Mouse (Mus musculus) limb, embryonic 12.5 days (tissue): ENCODE data around the gene Ino80e. TPM values are rescaled to one million over a fixed set of nuclear protein-coding genes. Genes with fewer than 3 reads are reported as not detected.

Source experiments
- ATAC-seq: fragments of 200-750 bp; cut with Nextera tagmentation; 2 replicates; pipeline ENCODE4 v1.8.0; 2017; ENCODE audit warnings: low read depth, moderate TSS enrichment; ENCODE audit not compliant: insufficient number of reproducible peaks, insufficient read depth, low FRiP score, low TSS enrichment
- H3K27ac ChIP-seq: fragments of 300-500 bp; sonication (generic); 2 replicates; pipeline ENCODE4 v1.5.1; 2016; ENCODE audit warnings: mild to moderate bottlenecking, moderate library complexity
- H3K27me3 ChIP-seq: fragments of 300-500 bp; sonication (generic); 2 replicates; pipeline ENCODE4 v1.6.1; 2016; ENCODE audit warnings: mild to moderate bottlenecking, moderate library complexity
- H3K36me3 ChIP-seq: fragments of 300-500 bp; sonication (generic); 2 replicates; pipeline ENCODE4 v1.6.1; 2016; ENCODE audit warnings: mild to moderate bottlenecking, moderate library complexity
- H3K4me1 ChIP-seq: fragments of 300-500 bp; sonication (generic); replicated peaks from 2 replicates; pipeline ENCODE4 v1.6.1; 2016
- H3K4me2 ChIP-seq: fragments of 300-500 bp; sonication (generic); 2 replicates; pipeline ENCODE4 v1.6.1; 2016; ENCODE audit warnings: mild to moderate bottlenecking, moderate library complexity
- H3K4me3 ChIP-seq: fragments of 300-500 bp; sonication (generic); replicated peaks from 2 replicates; pipeline ENCODE4 v1.5.1; 2016; ENCODE audit warnings: mild to moderate bottlenecking
- H3K9ac ChIP-seq: fragments of 300-500 bp; sonication (generic); replicated peaks from 2 replicates; pipeline ENCODE4 v1.6.1; 2016; ENCODE audit warnings: mild to moderate bottlenecking, moderate library complexity
- H3K9me3 ChIP-seq: fragments of 300-500 bp; sonication (generic); 2 replicates; pipeline ENCODE4 v1.6.1; 2016; ENCODE audit warnings: mild to moderate bottlenecking, moderate library complexity
- WGBS: fragments of 180-500 bp; shearing (Covaris S2); methylation state at CpG from one replicate; pipeline ENCODE4 v1.1.7; 2016; 5-methylcytosine and 5-hydroxymethylcytosine counted together
- polyA plus RNA-seq: library from polyadenylated mRNA; unstranded; fragments of >200 nt; fragmentation: Nextera tagmentation; extraction: Ambion mirVana; gene quantifications from 2 replicates; pipeline ENCODE4 v1.2.1, GENCODE M21; 2016

Gene Ino80e
- polyA plus RNA-seq, 1 experiment from 2014 or later: 93.3 TPM

DNA sequence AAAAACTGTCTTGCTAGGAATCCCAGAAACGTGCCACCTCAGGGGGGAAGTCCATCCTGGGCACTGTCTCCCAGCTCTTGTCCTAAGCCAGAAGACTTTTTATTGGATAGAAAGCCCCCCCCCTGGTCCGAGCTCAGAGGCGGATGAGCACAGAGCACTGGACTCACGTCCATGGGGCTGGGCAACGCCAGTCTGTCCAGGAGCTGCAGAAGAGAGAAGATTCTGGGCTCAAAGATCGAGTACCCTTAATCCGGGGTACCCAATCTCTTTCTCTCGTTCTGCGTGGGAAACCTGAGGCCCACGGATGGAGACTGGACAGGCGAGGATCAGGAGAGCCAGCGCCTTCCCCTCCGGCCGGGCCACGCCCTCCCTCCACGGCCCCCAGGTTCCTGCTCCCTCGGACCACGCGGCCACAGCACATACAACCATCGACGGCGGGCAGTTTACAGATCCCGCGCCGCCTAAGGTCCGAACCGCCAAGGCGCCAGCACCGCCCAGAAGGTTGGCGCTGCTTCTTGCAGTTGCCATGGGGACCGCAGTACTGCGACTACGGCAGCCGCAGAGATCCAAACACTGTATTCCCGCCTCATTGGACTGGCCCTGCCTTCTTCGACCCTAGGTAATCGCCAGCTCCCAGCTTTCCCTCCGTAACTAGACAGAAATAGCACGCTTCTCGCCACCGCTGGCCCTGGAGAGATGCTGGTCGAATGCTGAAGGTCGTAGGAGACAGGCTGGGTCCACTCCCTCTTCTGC is 53.3 kb downstream of the Ino80e start:
- 0% methylated on average over 43 of the region's 43 CpGs for WGBS
- Histone ChIP-seq H3K27me3 (peaks cover 7% of the 10 kb centered on the region; the same call in 1 of the 2 replicates), H3K36me3 (peaks cover 23% of the 10 kb centered on the region), H3K9me3 (no peaks in the 10 kb centered on the region), H3K4me3 (peak overlapping the region; percentile 72), H3K4me1 (peaks cover 24% of the 10 kb centered on the region), H3K9ac (peak overlapping the region; percentile 81), H3K27ac (peak overlapping the region; percentile 85), H3K4me2 (peak overlapping the region; percentile 85)
- ATAC-seq: peak; percentile 90

DNA sequence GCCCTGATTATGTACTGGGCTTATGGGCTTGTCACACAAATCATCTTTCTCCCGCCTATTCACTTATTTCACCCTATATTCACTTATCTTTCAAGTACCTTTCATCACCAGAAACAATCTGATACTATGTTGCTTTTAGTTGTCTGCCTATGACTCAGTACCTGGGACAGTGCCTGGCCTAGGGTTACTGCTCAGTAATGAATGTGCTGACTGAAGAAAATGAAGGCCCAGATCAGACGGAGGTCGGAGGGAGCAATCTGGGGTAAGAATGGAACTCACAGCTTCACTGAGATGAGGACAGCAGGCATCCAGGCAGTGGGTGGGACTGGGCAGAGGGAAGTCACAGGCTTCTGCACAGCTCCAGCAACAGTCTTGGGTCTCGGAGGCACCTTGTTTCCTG is 54.8 kb downstream of the Ino80e start:
- Histone ChIP-seq H3K27me3 (no peaks in the 10 kb centered on the region), H3K36me3 (peaks cover 38% of the 10 kb centered on the region), H3K9me3 (no peaks in the 10 kb centered on the region), H3K4me2 (peak overlapping the region; percentile 85), H3K4me1 (peaks cover 24% of the 10 kb centered on the region), H3K4me3 (no peak overlapping the region), H3K27ac (no peak overlapping the region), H3K9ac (peak overlapping the region; percentile 81; the same call in 1 of the 2 replicates)
- ATAC-seq: no peak
- WGBS: 72% methylated on average over 4 of the region's 4 CpGs

DNA sequence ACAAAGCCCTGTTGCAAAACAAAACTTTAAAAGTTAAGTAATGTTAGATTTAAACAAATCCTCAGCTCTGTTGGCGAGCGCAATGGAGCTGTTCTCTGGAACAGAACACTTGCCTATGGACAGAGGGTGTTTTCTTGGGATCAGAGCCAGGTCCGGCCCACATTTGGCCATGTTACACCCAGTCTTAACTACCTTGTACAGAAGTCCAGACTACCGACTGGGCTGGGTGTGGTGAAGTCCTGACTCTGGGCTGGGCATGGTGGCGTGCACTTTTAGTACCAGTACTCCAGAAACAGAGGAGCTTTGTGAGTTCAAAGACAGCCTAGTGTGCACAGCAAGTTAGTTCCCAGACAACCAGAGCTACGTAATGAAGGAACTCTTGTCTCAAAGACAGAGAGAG is 55.2 kb downstream of the Ino80e start:
- no peak overlapping the region for H3K4me3 ChIP-seq
- H3K4me2 ChIP-seq: no peak overlapping the region
- H3K27ac ChIP-seq: no peak overlapping the region
- H3K9me3 ChIP-seq: no peaks in the 10 kb centered on the region
- no peaks in the 10 kb centered on the region for H3K27me3 ChIP-seq
- H3K4me1 ChIP-seq: peaks cover 24% of the 10 kb centered on the region
- 82% methylated on average over 6 of the region's 6 CpGs for WGBS
- no peak for ATAC-seq
- H3K36me3 ChIP-seq: peaks cover 39% of the 10 kb centered on the region
- no peak overlapping the region for H3K9ac ChIP-seq

DNA sequence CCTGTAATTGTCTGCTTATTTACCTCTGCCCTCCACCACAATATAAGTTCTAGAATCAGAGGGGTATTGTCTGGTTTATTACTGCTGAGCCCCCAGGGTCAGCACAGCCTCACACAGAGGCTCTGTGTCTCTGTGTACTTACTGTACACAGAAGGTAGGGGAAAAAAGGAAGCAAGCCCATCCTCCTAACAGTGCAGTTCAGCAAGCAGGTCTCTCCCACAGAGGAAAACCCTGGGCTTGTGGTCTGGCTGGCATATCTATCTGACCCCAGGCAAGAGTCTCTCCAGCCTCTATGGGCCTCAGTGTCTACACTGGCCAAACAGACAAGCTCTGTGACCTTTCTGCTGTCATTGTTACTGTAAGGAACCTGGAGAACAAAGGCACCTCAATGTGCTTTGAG is 58.4 kb downstream of the Ino80e start:
- Histone ChIP-seq H3K27me3 (no peaks in the 10 kb centered on the region), H3K4me2 (no peak overlapping the region), H3K9ac (no peak overlapping the region), H3K4me3 (no peak overlapping the region), H3K9me3 (no peaks in the 10 kb centered on the region), H3K36me3 (peaks cover 39% of the 10 kb centered on the region), H3K4me1 (peaks cover 31% of the 10 kb centered on the region), H3K27ac (0 out of 2 replicates have a peak overlapping the region, but pooled peaks have one; percentile 41)
- ATAC-seq: no peak

DNA sequence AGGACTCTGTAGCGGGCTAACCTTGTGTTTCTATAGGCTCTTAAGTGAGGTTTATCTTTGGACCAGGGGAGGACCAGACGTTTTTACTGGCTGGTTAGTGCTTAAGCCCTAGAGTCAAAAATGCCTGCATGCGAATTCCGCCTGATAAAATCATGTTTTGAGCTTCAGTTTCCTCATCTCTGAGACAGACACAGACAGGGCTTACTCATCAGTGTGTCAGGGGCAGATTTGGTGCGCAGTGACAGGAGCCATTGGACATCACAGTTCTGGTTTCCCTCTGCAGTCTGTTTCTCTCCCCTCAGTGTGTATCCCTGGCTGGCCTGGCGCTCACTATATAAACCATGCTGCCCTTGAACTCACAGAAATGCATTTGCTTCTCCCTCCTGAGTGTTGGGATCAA is 59.0 kb downstream of the Ino80e start:
- Histone ChIP-seq H3K4me3 (no peak overlapping the region), H3K27ac (no peak overlapping the region), H3K9me3 (no peaks in the 10 kb centered on the region), H3K4me1 (peaks cover 26% of the 10 kb centered on the region), H3K27me3 (no peaks in the 10 kb centered on the region), H3K9ac (no peak overlapping the region), H3K36me3 (peaks cover 39% of the 10 kb centered on the region), H3K4me2 (no peak overlapping the region)
- no peak for ATAC-seq
- WGBS: 89% methylated on average over 6 of the region's 6 CpGs

DNA sequence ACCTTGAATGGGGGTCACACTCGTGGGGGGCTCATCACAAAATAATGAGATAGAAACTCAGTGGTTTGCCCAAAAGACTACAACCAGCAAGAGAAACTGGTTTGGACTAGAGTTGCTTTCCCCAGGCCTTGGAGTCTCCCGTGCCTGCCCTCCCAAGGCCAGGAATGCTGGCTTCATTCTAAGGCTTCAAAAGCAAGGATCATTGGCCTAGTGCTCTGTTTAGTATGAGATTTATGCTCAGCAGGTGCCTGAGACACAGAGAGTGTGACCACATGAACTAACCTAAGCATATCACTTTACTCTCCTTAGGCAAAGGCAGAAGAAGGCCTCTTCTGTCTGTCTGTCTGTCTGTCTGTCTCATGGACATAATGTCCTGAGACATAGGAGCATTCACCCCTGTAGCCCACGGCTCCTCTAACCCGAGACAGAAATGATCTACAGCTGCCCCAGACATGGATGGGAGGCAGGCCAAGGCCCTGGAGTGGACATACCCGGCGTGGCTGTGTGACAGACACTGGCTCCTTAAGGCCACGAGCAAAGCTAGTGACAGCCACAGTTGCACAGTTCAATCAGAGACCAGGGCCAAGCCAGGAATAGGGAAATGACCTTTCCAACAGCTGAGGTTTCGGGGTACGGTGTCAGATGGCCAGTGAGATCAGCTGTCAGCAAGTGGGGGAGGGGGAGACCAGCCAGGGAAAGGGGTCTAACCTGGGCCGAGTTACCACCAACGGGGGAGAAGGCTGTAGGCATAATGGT is 59.9 kb downstream of the Ino80e start:
- Histone ChIP-seq H3K9me3 (no peaks in the 10 kb centered on the region), H3K4me1 (peaks cover 26% of the 10 kb centered on the region), H3K27ac (no peak overlapping the region; the same call in 1 of the 2 replicates), H3K4me3 (no peak overlapping the region), H3K4me2 (no peak overlapping the region), H3K27me3 (no peaks in the 10 kb centered on the region), H3K36me3 (peaks cover 43% of the 10 kb centered on the region), H3K9ac (no peak overlapping the region)
- 82% methylated on average over 11 of the region's 11 CpGs for WGBS
- ATAC-seq: no peak

DNA sequence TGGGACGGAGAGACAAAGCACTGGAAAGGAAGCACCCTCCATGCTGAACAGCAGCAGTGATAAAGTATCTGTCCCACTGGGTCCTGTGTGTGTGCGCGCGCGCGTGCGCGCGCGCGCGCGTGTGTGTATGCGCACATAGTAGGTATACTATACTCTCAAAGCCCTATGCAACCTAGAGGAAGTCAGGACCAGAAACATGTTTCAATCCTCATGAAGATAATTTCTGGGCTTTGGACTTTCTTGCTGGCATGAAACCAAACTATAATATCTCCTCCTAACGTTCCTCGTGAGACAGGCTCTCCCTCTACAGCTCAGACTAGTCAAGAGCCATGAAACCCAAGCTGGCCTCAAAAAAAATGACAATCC is 61.1 kb downstream of the Ino80e start:
- H3K4me3 ChIP-seq: no peak overlapping the region
- peak overlapping the region; percentile 31 for H3K9ac ChIP-seq

More for the DNA sequence above, 61.1 kb downstream of the Ino80e start:
- Histone ChIP-seq H3K36me3 (peaks cover 49% of the 10 kb centered on the region), H3K9me3 (no peaks in the 10 kb centered on the region), H3K27ac (no peak overlapping the region; the same call in 1 of the 2 replicates), H3K27me3 (no peaks in the 10 kb centered on the region), H3K4me1 (peaks cover 33% of the 10 kb centered on the region), H3K4me2 (no peak overlapping the region; the same call in 1 of the 2 replicates)
- WGBS: 95% methylated on average over 16 of the region's 16 CpGs
- ATAC-seq: no peak

Other genes with a start within 250 kb of the Ino80e start
- gene Nupr1, start 231.5 kb downstream of the Ino80e start, polyA plus RNA-seq: 0.28 TPM in 1 of 2 replicates, not detected in the other
- gene Sgf29, start 213.1 kb downstream of the Ino80e start, polyA plus RNA-seq: 47.7 and 49.1 TPM in 2 replicates
- 0.83 and 1.2 TPM in 2 replicates for gene Sult1a1, start 185.9 kb downstream of the Ino80e start, polyA plus RNA-seq
- gene Bola2, start 167.0 kb downstream of the Ino80e start, polyA plus RNA-seq: 145 and 156 TPM in 2 replicates
- 14.5 and 14.7 TPM in 2 replicates for gene Slx1b, start 166.6 kb downstream of the Ino80e start, polyA plus RNA-seq
- 36.6 and 39.1 TPM in 2 replicates for gene Coro1a, start 154.6 kb downstream of the Ino80e start, polyA plus RNA-seq
- gene Mapk3, start 102.8 kb downstream of the Ino80e start, polyA plus RNA-seq: 36.4 and 38.5 TPM in 2 replicates
- 1.3 and 2.4 TPM in 2 replicates for gene Gdpd3, start 96.0 kb downstream of the Ino80e start, polyA plus RNA-seq
- gene Ypel3, start 85.4 kb downstream of the Ino80e start, polyA plus RNA-seq: 104 and 126 TPM in 2 replicates
- 0.50 and 0.68 TPM in 2 replicates for gene Tbx6, start 80.9 kb downstream of the Ino80e start, polyA plus RNA-seq
- gene Ppp4c, start 69.9 kb downstream of the Ino80e start, polyA plus RNA-seq: 378 and 401 TPM in 2 replicates
- gene Fam57b, start 64.7 kb downstream of the Ino80e start, polyA plus RNA-seq: 0.19 and 0.33 TPM in 2 replicates
- gene 4930451I11Rik, start 30.7 kb downstream of the Ino80e start, polyA plus RNA-seq: not detected in 2 replicates
- gene Doc2a, start 15.0 kb downstream of the Ino80e start, polyA plus RNA-seq: 1.5 and 2.3 TPM in 2 replicates
- gene Hirip3, start 405 bp downstream of the Ino80e start, polyA plus RNA-seq: 46.1 and 50.7 TPM in 2 replicates
- gene Taok2, start 22.3 kb upstream of the Ino80e start, polyA plus RNA-seq: 58.2 and 60.3 TPM in 2 replicates
- 17.7 and 18.0 TPM in 2 replicates for gene Tmem219, start 60.5 kb upstream of the Ino80e start, polyA plus RNA-seq
- gene Kctd13, start 66.5 kb upstream of the Ino80e start, polyA plus RNA-seq: 18.3 and 19.7 TPM in 2 replicates
- 0.17 and 0.30 TPM in 2 replicates for gene Asphd1, start 87.2 kb upstream of the Ino80e start, polyA plus RNA-seq
- gene Sez6l2, start 88.2 kb upstream of the Ino80e start, polyA plus RNA-seq: 0.14 and 0.35 TPM in 2 replicates
- gene Cdipt, start 113.5 kb upstream of the Ino80e start, polyA plus RNA-seq: 76.5 and 80.7 TPM in 2 replicates
- 0.64 and 1.1 TPM in 2 replicates for gene Cdiptos, start 113.7 kb upstream of the Ino80e start, polyA plus RNA-seq
- 4.1 and 4.6 TPM in 2 replicates for gene Mvp, start 152.2 kb upstream of the Ino80e start, polyA plus RNA-seq
- 0.42 and 0.59 TPM in 2 replicates for gene Pagr1b, start 154.1 kb upstream of the Ino80e start, polyA plus RNA-seq
- gene Pagr1a, start 155.0 kb upstream of the Ino80e start, polyA plus RNA-seq: 33.0 and 34.4 TPM in 2 replicates
- 73.7 and 81.2 TPM in 2 replicates for gene Gm42742, start 158.7 kb upstream of the Ino80e start, polyA plus RNA-seq
- 3.1 and 6.4 TPM in 2 replicates for gene Prrt2, start 158.8 kb upstream of the Ino80e start, polyA plus RNA-seq
- gene Maz, start 164.7 kb upstream of the Ino80e start, polyA plus RNA-seq: 120 and 123 TPM in 2 replicates
- 157 and 161 TPM in 2 replicates for gene Kif22, start 180.1 kb upstream of the Ino80e start, polyA plus RNA-seq
- gene Zg16, start 225.0 kb upstream of the Ino80e start, polyA plus RNA-seq: not detected in 2 replicates
- 1.4 and 1.8 TPM in 2 replicates for gene AI467606, start 229.0 kb upstream of the Ino80e start, polyA plus RNA-seq